Mouse (Mus musculus) midbrain, embryonic 13.5 days (tissue): Measurements from ENCODE around the gene Rps27l. TPM values are rescaled to one million over a fixed set of nuclear protein-coding genes. Genes with fewer than 3 reads are reported as not detected.
A peak's percentile ranks its signal among the peaks of the same experiment; 100 is the strongest.

ENCODE experiments used
- ATAC-seq: fragments of 200-750 bp; cut with Nextera tagmentation; 2 replicates; pipeline ENCODE4 v1.8.0; 2017; ENCODE audit warnings: mild to moderate bottlenecking, moderate TSS enrichment, moderate library complexity
- H3K27ac ChIP-seq: fragments of 300-500 bp; sonication (generic); 2 replicates; pipeline ENCODE4 v1.5.1; 2015; ENCODE audit warnings: inconsistent platforms, mild to moderate bottlenecking, moderate library complexity
- H3K27me3 ChIP-seq: fragments of 300-500 bp; sonication (generic); 2 replicates; pipeline ENCODE4 v1.6.1; 2015; ENCODE audit warnings: mild to moderate bottlenecking, inconsistent platforms
- H3K36me3 ChIP-seq: fragments of 300-500 bp; sonication (generic); 2 replicates; pipeline ENCODE4 v1.6.1; 2015; ENCODE audit warnings: mild to moderate bottlenecking, inconsistent platforms
- H3K4me1 ChIP-seq: fragments of 300-500 bp; sonication (generic); replicated peaks from 2 replicates; pipeline ENCODE4 v1.6.1; 2015; ENCODE audit warnings: inconsistent platforms
- H3K4me2 ChIP-seq: fragments of 300-500 bp; sonication (generic); replicated peaks from 2 replicates; pipeline ENCODE4 v1.6.1; 2015; ENCODE audit warnings: moderate library complexity, mild to moderate bottlenecking, inconsistent platforms
- H3K4me3 ChIP-seq: fragments of 300-500 bp; sonication (generic); replicated peaks from 2 replicates; pipeline ENCODE4 v1.5.1; 2015; ENCODE audit warnings: mild to moderate bottlenecking, inconsistent platforms
- H3K9ac ChIP-seq: fragments of 300-500 bp; sonication (generic); replicated peaks from 2 replicates; pipeline ENCODE4 v1.6.1; 2015; ENCODE audit warnings: mild to moderate bottlenecking, inconsistent platforms
- H3K9me3 ChIP-seq: fragments of 300-500 bp; sonication (generic); 2 replicates; pipeline ENCODE4 v1.6.1; 2016; ENCODE audit warnings: mild to moderate bottlenecking, inconsistent platforms
- WGBS: fragments of 180-500 bp; shearing (Covaris S2); methylation state at CpG from one replicate; pipeline ENCODE4 v1.1.7; 2015; 5-methylcytosine and 5-hydroxymethylcytosine counted together
- polyA plus RNA-seq: library from polyadenylated mRNA; unstranded; fragments of >200 nt; fragmentation: Nextera tagmentation; extraction: Ambion mirVana; gene quantifications from 2 replicates; pipeline ENCODE4 v1.2.1, GENCODE M21; 2015

Gene Rps27l
- polyA plus RNA-seq, 1 experiment from 2014 or later = 340 TPM

DNA sequence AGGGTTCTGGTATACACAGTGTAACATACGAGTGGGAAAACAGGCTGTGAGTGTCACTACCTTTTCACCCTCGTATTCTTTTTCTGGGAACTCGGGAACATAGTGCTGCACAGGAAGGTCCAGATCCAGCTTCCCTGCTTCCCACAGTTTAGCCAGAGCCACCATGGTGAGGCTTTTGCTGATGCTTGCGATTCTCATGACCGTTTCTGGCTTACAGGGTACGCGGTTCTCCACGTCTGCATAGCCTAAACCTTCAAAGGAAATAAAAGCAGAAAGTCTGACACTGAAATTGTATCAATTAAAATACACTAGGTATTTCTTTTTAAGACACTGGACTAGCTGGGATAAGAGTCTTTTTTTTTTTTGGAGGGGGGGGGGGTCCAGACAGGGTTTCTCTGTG is 25.2 kb downstream of the Rps27l start:
- Histone ChIP-seq H3K9me3 (no peaks in the 10 kb centered on the region), H3K36me3 (peaks cover 28% of the 10 kb centered on the region), H3K4me2 (no peak overlapping the region), H3K4me1 (peaks cover 8% of the 10 kb centered on the region), H3K27ac (no peak overlapping the region), H3K27me3 (no peaks in the 10 kb centered on the region), H3K9ac (no peak overlapping the region), H3K4me3 (no peak overlapping the region)
- 84% methylated on average over 8 of the region's 8 CpGs for WGBS
- ATAC-seq = no peak

DNA sequence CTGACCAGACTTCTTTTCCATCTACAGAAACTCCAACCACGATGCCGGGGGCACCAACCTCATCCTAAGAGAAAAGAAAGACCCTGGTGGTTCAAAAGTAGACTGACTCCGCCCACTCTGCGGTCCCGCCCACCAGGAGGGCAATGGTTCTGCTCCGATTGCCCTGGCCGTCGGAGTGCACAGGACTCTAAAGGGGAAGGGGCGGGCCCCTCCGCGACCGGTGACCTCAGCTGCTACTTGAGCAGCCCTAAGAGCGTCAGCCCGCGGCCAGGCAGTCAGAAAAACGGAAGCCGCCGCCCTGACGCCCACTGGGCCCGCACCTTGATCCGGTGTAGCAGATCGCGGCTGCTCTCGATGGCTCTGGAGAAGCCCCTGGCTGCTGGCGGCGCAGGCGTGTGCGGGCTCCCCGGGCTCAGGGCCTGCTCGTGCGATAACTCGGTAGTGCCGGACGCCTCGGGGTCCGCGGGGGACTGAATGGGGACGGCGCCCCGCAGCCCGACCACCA is 28.9 kb downstream of the Rps27l start:
- Histone ChIP-seq H3K27ac (peak overlapping the region; percentile 92), H3K4me2 (peak overlapping the region; percentile 66), H3K27me3 (no peaks in the 10 kb centered on the region), H3K4me3 (peak overlapping the region; percentile 94), H3K4me1 (peaks cover 8% of the 10 kb centered on the region), H3K9ac (peak overlapping the region; percentile 86), H3K36me3 (peaks cover 13% of the 10 kb centered on the region), H3K9me3 (no peaks in the 10 kb centered on the region)
- ATAC-seq = peak; percentile 88
- WGBS = under 1% methylated on average over 41 of the region's 41 CpGs

DNA sequence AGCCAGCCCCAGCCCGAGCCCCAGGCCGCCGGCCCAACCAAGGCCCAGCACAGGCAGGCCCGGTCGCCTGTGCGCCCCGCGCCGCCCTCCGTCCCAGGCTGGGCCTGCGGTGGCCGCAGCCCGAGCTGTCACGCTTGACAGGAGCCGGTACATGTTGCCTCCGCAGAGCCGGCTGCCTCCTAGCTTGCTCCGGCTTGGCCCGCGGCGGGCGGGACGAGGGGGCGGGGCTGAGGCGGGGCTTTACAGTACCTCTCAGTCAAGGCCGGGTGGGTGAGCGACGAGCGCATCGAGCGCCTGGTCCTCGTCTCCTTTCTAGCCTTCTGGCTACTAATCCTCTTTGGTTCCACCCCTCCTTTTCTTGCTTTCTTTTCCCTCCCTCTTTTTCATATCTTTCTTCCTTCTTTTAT is 29.4 kb downstream of the Rps27l start, which contains the start of gene Lactb:
Gene Lactb, minus strand, starts transcription at position 246 of the 407 bp plus-strand sequence.
- Histone ChIP-seq H3K4me2 (peak within 1 kb of the TSS; percentile 66), H3K4me1 (peaks cover 8% of the 10 kb centered on the region), H3K27me3 (no peaks in the 10 kb centered on the region), H3K9me3 (no peaks in the 10 kb centered on the region), H3K4me3 (peak within 1 kb of the TSS; percentile 94), H3K36me3 (peaks cover 8% of the 10 kb centered on the region), H3K27ac (peak within 1 kb of the TSS; percentile 92), H3K9ac (peak within 1 kb of the TSS; percentile 86)
- WGBS = 0% methylated on average over 20 of the region's 32 CpGs
- ATAC-seq = peak; percentile 98

DNA sequence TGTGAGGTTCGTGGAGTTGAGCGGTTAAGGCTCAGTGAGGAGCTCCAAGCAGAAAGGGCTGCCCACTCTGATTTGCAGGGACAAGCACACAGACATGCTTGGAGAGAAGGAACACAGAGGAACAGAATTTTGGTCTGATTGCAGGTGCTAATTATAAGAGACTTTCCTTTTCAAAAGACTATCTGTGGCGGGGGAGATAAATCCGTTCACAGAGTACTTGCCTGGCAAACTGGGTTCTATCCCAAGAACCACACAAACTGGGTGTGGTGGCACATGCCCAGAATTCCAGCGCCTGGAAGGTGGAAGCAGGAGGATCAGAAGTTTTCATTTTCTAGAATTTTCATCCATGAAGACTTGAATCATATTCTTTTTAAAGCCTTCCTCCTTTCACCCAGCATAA is 31.2 kb downstream of the Rps27l start:
- no peak for ATAC-seq
- WGBS = 78% methylated on average over 5 of the region's 5 CpGs

DNA sequence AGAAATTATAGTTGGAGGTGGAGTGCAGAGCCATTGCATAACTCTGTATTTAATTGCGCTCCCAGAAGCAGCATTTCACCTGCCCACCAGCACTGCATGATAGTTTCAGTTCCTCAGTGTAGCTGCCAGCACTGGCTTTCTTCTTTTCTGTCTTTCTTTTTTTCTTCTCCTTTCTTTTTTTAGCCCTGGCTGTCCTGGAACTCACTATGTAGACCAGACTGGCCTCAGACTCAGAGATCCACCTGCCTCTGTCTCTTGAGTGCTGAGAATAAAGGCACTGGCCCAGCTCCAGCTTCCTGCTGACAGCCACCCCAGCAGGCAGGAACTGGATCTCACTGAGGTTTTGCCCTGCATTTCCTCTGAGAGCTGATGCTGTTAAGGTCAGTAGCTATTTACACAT is 32.1 kb downstream of the Rps27l start:
- no peak overlapping the region for H3K9ac ChIP-seq
- peaks cover 8% of the 10 kb centered on the region for H3K4me1 ChIP-seq
- ATAC-seq = no peak
- H3K36me3 ChIP-seq = no peaks in the 10 kb centered on the region
- H3K27me3 ChIP-seq = no peaks in the 10 kb centered on the region
- H3K27ac ChIP-seq = no peak overlapping the region
- H3K4me3 ChIP-seq = no peak overlapping the region
- 88% methylated on average over 1 of the region's 1 CpGs for WGBS
- H3K9me3 ChIP-seq = no peaks in the 10 kb centered on the region
- no peak overlapping the region for H3K4me2 ChIP-seq

More for the DNA sequence above, 31.2 kb downstream of the Rps27l start:
- Histone ChIP-seq H3K36me3 (no peaks in the 10 kb centered on the region), H3K4me3 (no peak overlapping the region), H3K4me1 (peaks cover 8% of the 10 kb centered on the region), H3K9ac (no peak overlapping the region), H3K27me3 (no peaks in the 10 kb centered on the region), H3K4me2 (no peak overlapping the region), H3K27ac (no peak overlapping the region), H3K9me3 (no peaks in the 10 kb centered on the region)

DNA sequence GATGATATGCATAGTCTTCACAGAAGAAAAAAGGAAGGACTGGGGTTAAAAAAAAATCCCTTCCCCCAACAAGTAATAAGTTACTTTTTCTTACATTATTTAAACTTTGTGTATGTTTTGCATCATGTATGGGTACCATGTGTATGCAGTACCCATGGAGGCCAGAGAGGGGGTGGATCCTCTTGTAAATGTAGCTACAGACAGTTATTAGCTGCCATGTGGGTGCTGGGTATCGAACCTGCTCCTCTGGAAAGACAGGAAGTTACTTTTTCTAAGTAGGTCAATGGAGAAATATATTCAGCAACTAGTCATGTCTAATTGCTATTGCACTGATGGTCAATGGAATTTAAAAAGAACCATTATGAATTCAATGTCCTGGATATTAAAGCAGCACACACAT is 32.6 kb downstream of the Rps27l start:
- ATAC-seq = no peak
- Histone ChIP-seq H3K27me3 (no peaks in the 10 kb centered on the region), H3K9ac (no peak overlapping the region), H3K27ac (no peak overlapping the region), H3K36me3 (no peaks in the 10 kb centered on the region), H3K4me1 (peaks cover 8% of the 10 kb centered on the region), H3K9me3 (no peaks in the 10 kb centered on the region), H3K4me2 (no peak overlapping the region), H3K4me3 (no peak overlapping the region)
- WGBS = 77% methylated on average over 1 of the region's 1 CpGs

DNA sequence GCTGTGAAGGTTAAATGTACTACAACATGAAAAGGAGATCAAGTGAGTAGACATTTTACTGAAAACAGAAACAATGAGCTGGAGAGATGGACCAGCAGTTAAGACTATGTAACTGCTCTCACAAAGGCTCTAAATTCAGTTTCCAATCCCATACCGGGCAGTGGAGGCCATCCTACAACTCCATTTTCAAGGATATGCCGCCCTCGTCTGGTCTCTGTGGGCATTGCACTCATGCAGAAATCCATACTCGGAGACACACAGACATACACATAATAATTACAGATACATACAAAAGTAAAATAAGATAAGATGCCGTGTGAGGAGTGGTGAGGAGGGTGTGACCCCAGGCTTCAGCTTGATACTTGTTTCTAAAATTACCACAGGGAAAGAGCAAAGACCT is 34.6 kb downstream of the Rps27l start:
- no peak for ATAC-seq
- Histone ChIP-seq H3K36me3 (no peaks in the 10 kb centered on the region), H3K27ac (no peak overlapping the region), H3K4me1 (peaks cover 6% of the 10 kb centered on the region), H3K4me3 (no peak overlapping the region), H3K9me3 (no peaks in the 10 kb centered on the region), H3K4me2 (no peak overlapping the region), H3K9ac (no peak overlapping the region), H3K27me3 (no peaks in the 10 kb centered on the region)
- 13% methylated on average over 5 of the region's 5 CpGs for WGBS

DNA sequence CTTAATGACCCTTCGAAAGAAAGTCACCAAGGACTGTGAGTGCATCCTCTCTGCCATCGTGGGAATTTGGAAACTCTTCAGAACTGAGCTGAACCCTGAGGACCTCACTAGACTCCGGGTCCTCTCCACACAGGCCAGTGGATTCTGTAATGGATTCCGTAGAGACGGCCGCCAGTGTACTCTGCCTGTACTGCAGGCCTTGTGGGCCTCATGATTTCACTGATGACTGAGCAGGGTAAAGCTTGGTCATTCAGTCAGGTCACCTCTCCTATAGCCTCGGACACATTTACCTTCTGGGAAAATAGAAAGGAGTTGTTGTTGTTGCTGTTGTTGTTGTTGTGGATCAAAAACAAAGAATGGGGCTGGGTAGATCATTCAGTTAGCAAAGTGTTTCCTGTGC is 36.2 kb downstream of the Rps27l start:
- Histone ChIP-seq H3K4me3 (no peak overlapping the region), H3K4me1 (no peaks in the 10 kb centered on the region), H3K9me3 (no peaks in the 10 kb centered on the region), H3K27me3 (no peaks in the 10 kb centered on the region), H3K4me2 (no peak overlapping the region), H3K36me3 (no peaks in the 10 kb centered on the region), H3K27ac (no peak overlapping the region), H3K9ac (no peak overlapping the region)
- no peak for ATAC-seq
- WGBS = 77% methylated on average over 7 of the region's 7 CpGs

DNA sequence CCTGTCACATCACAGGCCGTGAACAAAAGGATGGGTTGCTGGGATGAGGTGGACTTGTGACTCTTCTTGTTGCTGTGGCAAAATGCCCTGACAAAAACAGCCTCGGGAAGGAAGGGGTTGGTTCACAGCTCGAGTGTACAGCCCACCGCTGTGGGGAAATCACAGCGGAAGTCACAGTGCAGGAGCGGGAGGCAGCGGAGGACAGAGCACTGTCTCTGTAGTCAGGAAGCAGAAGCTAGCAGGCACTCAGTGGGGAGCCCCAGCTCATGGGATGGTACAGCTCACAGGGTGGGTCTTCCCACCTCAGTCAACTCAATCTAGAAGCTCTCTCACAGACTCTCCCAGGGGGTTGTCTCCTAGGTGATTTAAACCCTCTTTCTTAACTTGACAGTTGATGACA is 39.5 kb downstream of the Rps27l start:
- Histone ChIP-seq H3K27me3 (no peaks in the 10 kb centered on the region), H3K4me3 (no peak overlapping the region), H3K27ac (no peak overlapping the region), H3K9me3 (no peaks in the 10 kb centered on the region), H3K4me1 (no peaks in the 10 kb centered on the region; the same call in 1 of the 2 replicates), H3K4me2 (no peak overlapping the region), H3K36me3 (no peaks in the 10 kb centered on the region), H3K9ac (no peak overlapping the region)
- 78% methylated on average over 7 of the region's 7 CpGs for WGBS
- ATAC-seq = no peak

DNA sequence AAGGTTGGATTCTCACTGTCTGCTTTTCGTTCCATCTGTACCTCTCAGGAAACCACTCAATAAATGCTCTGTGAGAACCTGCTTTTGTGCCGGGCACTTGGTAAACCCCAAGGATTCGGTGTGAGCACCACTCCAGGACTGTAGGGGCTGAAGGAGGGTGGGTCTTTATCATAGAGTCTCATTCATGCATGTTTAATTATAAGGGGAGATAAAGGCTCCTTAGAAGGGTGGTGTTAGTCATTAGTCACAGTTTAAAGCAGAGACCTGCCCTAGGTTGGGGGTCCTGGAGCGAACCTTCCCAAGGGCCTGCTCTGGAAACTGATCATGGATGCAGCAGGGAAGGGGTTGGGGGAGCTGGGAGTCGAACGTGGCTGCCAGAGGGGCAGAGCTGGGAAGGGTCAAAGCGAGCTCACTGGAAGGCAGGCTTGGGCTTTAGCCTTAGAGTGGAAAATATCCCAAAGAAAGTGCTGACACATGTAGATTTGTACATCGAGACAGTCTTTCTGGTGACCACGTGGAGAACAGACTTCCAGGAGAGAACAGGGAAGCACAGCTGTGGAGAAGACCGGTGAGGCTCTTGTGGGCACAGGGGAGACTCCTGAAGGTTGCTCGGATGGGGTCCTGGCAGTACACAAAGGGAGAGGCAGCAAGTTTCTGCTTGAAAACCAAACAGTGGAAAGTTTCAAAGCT is 42.5 kb downstream of the Rps27l start:
- Histone ChIP-seq H3K9me3 (no peaks in the 10 kb centered on the region; the same call in 1 of the 2 replicates), H3K4me3 (no peak overlapping the region), H3K4me2 (no peak overlapping the region), H3K9ac (no peak overlapping the region), H3K27ac (no peak overlapping the region), H3K27me3 (no peaks in the 10 kb centered on the region), H3K36me3 (no peaks in the 10 kb centered on the region), H3K4me1 (no peaks in the 10 kb centered on the region; the same call in 1 of the 2 replicates)
- ATAC-seq = no peak
- WGBS = 64% methylated on average over 11 of the region's 11 CpGs

DNA sequence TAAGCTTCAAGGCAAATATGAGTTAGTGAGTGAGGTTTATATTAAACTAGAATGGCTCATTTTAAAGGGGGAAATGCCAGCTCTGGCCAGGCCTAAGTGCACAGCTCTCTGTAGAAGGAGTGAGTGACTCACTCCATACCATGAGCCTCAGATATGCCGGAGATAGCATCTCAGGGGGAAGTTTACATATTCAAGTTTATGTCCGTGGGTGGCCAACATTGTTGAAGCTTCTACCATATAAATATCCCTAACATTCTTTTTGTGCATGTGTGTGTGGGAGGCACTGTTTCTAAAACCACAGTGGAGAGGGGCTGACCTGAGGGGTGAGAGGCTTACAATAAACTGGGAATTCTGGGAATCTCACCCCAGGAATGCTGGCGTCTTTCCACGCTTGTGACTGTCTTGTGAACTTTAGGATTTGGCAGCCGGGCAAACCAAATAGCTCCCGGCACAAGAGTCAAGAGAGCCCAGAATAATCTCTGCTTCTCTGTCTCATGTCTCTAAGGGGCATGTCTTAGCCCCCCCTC is 43.1 kb downstream of the Rps27l start:
- H3K4me1 ChIP-seq = no peaks in the 10 kb centered on the region; the same call in 1 of the 2 replicates
- H3K27me3 ChIP-seq = no peaks in the 10 kb centered on the region
- no peak overlapping the region for H3K27ac ChIP-seq
- no peak overlapping the region for H3K4me2 ChIP-seq
- H3K9me3 ChIP-seq = no peaks in the 10 kb centered on the region; the same call in 1 of the 2 replicates
- no peak for ATAC-seq
- H3K9ac ChIP-seq = no peak overlapping the region
- H3K36me3 ChIP-seq = no peaks in the 10 kb centered on the region
- 52% methylated on average over 6 of the region's 6 CpGs for WGBS
- no peak overlapping the region for H3K4me3 ChIP-seq

DNA sequence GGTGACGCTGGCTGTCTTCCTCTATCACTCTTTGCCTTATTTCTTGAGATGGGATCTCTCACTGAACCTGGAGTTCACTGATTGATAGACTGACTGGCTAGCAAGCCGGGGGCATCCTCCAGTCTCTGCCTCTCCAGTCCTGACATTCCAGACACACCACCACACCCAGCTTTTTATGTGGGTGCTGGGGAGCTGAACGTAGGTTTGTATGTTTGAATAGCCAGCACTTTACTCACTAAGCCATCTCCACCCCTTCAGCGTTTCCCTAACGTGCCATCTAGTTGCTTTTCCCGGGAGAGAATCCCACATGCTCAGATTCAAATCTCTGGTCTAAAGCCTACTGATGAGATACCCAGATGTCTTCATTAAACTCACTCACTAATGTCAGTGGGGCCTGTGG is 43.7 kb downstream of the Rps27l start:
- no peak for ATAC-seq
- Histone ChIP-seq H3K27ac (no peak overlapping the region), H3K4me2 (no peak overlapping the region), H3K27me3 (no peaks in the 10 kb centered on the region), H3K9me3 (no peaks in the 10 kb centered on the region; the same call in 1 of the 2 replicates), H3K36me3 (no peaks in the 10 kb centered on the region), H3K4me3 (no peak overlapping the region), H3K4me1 (no peaks in the 10 kb centered on the region; the same call in 1 of the 2 replicates), H3K9ac (no peak overlapping the region)
- WGBS = 70% methylated on average over 6 of the region's 6 CpGs
